Mouse (Mus musculus): ENCODE measurements at regions not wholly inside any gene's neighbourhood (a gene's known extent, or its start where the extent isn't known, plus 50 kb on each side); places are given as distances from the start of the nearest gene placed in this dataset.

DNA sequence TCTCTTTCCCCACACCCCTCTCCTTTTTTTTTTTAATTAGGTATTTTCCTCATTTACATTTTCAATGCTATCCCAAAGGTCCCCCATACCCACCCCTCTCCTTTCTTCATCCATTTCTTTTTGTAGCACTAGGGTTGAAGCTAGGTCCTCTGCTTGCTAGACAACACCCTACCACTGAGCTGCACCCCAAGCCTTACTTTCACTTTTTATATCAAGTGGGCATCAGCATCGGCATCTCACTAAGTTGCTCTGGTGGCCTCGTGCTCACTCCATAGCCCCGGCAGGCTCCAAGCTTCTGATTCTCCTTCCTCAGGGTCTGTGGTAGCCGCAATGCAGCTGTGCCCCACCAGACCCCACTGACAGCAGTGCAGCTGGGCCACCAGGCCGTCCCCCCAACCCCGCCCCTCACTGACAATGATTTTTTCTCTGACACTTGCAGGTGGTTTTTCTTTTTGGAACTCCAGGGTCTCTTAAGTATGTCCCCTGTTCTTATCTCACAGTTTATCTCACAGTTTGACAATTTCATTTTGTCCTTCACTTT is 77.5 kb downstream of the Nufip1 start:
- no peak for DNase-seq (ENCODE audit: low spot score in 2 of 2)

DNA sequence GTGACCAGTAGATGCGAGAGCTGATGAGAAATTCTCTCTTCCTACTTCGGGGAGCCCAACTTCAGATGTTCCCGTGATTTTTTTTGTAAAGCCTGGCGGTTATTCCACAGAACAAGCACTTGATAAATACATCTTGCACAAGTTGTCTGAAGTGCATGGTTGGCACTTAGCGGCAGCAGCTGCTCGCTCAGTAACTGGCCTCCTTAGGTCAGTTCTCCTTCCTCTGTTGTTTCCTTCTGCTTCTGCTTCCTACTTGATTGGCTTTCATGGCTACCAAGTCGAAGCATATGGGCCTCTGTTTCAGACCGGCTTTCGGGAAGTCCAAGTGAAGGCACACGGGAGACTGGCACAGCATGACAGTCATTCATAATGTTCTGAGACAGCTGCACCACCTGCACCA is 84.6 kb downstream of the Nufip1 start:
- DNase-seq (ENCODE audit: low spot score in 2 of 2): peak; percentile 7 to 21

DNA sequence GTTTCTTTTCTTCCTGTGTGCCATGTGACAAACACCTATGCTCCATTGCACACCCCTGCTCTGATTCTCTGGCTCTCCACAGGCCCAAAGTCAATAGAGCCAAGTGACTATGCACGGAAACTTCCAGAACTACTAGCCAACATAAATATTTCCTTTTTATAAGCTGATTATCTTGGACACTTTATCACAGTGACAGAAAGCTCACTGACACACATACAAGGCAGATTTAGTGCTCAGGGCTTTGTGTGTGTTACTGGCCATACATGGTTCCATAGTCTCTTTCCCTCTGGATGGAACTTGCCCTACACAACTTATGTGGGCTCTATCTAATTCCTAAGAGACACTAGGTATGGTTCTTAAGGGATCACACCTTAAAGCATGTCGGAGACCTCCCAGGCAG is 86.7 kb downstream of the Nufip1 start:
- DNase-seq (ENCODE audit: low spot score in 2 of 2): no peak

DNA sequence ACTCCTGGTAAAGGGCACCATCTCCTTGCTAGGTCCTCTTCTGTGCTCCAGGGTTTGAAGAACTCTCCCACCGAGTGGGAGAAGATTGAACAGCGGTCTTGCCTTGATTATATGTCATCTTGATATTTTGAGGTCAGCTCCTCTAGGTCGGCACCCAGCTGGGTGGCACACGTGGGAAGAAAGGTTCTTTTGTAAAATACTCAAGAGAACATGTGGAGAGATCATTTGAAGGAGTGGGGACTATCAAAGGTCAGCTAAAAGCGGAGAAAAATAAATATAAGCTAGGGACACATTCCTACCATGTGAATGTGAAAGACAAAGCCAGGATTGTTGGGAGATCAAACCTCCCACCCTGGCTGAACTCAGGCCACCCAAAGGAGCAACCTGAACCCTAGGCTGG is 87.7 kb downstream of the Nufip1 start:
- no peak for DNase-seq (ENCODE audit: low spot score in 2 of 2)

DNA sequence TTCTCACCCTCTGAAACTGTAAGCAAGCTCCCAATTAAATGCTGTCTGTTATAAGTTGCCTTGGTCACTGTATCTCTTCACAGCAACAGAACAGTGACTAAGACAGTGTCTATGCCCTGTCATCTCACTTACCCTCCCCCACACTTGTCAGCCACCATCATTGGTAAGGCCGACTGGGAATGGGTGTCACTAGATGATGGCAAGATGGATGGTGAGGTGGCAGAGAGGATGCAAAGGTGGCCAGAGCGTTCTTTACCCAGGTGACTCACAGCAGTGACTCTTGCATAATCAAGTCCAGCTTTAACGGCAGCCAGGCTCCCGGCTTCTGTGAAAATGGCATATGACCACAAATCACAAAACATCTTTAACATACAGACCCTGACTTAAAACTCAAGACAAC is 91.9 kb downstream of the Nufip1 start:
- no peak for DNase-seq (ENCODE audit: low spot score in 2 of 2)

DNA sequence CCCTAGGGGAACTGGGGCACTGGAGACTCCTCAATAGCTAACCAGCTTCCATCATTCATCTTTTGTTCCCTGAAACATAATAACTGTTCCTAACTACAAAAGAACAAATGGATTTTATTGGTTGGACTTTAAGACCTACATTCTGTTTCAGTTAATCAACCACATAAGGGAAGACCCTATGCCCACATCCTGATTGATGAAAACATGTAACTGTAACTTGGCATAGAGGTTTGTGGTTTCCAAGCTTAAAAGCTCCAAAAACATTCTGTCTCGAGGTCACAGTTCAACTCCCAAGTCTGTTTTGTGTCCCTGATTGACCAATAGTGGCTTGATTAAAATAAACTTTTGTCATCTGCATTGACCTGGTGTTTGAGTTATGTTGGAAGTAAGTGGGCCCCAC is 92.4 kb downstream of the Nufip1 start:
- no peak for DNase-seq (ENCODE audit: low spot score in 2 of 2)

DNA sequence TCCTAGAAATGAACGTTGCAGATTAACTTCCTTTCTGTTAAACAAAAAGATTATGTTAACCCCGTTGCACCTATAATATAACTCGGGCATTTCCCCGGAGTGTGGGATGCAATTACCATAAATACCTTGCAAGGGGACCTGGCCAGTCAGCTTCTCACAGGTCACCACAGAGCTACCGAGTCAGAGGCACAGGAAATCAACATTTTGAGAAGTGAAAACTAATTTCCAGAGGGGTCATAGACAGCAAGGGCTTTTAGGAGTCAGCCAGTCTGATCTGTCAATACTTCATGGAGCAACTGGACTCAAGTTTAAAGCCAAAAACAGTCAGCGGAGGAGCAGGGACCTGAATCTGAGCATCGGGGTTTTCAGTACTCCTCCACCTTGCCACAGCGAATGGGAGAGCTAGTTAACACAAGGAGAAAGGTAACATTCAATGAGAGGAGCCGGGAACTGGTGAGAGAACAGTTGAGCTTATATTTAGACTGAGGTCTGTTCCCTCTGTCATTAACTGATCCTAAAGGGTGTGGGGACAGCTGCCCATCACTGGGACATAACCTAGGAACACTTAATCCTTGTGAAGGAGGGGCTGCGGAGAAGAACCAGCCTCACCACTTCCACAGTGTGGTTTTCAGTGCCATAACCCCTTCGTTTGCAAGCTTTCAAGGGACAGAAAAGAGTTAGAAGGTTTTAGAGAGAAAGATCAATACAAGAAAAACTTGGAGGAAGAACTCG is 105.9 kb downstream of the Nufip1 start:
- DNase-seq (ENCODE audit: low spot score in 2 of 2): no peak

DNA sequence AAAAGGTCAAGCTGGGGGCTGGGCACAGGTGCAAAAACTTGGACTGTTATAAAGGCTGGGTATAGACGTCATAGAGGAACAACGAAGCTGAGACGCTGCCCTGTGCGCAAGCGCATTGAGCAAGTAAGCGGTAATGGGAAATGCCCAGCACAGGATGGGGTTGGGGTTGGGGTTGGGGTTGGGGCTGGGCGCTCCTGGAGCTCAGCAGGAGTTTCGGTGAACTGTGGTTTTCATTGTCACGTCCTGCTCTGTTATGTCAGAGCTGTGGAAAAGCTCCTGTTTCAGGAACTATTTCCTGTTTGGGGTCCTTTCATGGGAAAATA is 106.4 kb downstream of the Nufip1 start:
- DNase-seq (ENCODE audit: low spot score in 2 of 2): no peak

DNA sequence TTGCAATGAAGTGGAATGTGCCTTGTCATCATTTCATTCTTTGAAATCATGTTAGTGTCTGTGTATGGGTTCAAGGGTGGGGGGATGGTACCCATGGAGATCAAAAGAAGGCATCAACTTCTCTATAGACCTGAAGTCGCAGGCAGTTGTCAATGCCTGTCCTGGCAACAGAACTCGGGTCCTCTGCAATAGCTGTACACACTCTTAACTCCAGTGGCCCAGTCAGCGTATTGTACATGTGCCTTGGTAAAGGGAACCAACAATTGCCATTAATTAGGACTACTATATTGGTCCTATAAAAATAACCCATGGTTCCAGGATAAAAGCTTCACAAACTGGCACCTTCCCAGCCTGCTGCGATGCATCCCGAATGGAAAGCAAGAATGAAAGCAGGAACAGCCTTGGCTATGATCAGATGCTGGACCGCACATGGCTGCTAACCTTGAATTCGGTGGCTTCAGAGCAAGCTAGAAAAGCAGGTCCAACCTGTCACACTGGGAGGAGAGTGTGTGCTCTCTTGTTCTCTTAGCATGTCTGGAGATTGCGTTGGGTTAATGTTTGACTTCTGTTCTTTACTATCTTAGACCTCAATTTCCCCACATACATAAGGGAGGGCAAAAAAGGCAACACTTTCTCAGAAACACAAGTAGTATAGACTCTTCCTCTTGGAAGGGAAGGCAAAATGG is 107.0 kb downstream of the Nufip1 start:
- no peak for DNase-seq (ENCODE audit: low spot score in 2 of 2)

DNA sequence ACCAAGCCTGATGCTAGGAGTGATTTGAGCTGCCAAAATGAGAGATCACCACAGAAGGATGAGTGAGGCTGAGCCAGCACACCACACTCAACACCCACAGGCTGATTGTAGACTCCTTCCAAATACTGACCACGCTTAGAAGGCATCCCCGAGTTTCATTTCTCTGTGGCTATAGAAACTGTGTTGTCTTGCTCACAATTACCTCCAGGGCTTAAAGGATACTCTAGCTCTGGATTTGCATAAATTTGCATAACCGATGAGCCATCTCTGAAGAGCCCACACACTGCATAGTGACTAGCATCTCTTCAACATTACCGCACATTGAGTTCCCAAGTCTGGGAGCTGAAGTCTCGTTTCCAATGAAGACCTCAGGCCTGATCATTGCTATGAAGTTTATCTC is 110.3 kb downstream of the Nufip1 start:
- DNase-seq (ENCODE audit: low spot score in 2 of 2): no peak

DNA sequence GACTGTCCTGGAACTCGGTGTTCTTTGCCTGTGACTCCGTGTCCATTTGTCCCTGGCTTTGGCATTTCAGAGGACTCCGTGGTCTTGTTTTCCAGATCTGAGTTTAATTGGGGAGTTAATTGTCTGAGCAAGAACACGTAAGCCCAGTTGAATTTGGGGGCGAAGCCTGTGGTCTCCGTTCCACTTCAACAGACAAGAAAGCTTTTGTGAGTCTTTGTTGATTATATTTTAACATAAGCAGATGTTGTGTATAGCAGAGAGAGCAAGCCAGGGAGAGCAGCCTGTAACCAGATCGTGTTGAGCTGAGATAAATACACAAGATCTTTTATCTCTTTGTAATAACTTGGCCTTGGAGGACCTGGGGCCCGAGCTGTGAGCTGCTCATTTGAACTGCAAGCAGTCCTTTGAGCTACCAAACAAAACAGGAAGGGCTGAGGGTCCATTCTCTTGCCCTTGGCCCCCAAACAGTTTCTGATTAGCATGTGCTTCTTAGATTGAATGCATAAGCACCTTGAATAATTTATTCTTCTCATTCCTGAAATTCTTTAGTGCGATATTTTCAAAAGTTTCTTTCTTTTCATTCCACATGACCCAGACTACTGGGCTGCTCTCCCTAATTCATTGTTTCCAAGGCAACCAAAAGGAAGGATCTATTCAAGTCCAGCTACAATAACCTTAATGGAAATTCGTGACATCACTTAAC is 111.1 kb downstream of the Nufip1 start:
- DNase-seq (ENCODE audit: low spot score in 2 of 2): no peak

DNA sequence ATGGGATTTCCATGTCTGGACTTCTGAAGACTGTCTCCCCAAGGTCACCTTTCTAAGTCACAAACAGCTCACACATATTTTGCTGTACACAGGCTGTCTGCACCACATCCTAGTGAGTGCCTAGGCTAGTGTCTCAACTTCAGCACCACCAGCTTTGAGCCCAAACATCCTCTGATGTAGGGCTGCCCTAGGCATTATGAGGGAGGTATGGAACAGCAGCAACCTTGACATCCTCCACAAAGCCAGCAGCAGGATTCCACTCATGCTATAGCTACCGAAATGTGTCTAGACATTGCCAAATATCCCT is 111.6 kb downstream of the Nufip1 start:
- no peak for DNase-seq (ENCODE audit: low spot score in 2 of 2)

DNA sequence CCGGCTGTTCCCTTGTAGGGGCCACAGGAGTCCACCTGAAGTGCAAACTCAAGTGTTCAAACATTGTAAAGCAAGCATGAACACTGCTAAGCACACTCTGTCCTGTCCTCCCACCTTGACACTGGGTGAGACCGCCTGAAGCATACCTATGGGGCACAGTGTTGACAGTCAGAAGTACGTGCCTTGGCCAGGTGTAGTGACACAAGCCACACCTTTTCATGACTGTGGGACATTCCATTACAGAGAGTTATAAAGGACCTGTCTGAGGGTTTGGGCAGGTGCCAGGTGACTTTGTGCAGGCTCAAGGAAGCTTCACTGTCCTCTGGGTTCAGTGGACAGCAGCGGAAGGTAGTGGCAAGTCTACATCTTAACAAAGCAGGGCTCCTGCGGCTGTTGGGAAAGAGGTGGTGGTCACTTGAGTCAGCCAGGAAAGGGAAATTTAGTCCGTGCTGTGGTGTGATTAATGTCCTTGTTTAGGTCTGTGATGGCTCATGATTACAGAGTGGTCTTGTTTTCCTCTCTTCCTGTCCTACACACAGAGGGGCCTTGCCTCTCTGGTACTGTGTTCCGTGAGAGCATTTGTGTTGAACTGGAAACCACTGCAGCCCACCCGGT is 112.5 kb downstream of the Nufip1 start:
- DNase-seq (ENCODE audit: low spot score in 2 of 2): no peak

DNA sequence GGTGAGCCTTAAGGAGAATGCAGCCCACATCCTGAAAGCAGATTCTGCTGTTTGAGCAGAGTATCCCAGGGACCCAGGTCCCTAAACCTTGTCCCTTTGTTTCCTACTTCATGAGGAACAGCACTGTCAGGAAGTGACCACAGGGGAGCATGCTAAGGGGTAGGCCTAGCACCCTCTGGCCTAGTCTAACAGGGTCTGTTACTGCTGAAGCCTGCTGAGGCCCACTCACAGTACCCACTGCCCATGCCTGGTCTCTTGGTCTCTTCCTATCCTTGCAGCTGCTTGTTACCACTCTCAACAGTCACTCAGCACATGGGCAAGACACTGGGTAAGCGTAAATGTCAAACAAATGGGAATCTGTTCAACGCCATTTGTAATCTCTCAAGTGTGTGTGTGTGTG is 113.2 kb downstream of the Nufip1 start:
- DNase-seq (ENCODE audit: low spot score in 2 of 2): no peak

DNA sequence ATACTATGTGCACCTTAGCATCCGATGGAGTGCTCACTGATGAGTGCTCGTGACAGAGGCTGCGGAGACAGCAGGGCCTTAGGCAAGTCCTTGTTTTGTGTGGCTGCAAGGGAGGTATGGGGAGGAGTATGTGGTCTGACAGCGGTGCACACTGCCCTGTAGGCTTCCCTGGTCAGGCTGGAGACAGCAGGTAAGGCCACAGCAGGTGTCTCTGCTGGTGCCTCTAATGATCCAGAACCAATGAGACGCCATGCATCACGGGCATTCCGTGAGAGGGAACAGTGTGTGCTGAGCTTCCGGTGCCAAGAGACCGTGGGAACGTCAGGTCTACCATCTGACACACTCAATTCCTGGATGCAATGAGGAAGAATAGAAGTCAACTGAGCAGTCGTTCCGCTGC is 114.8 kb downstream of the Nufip1 start:
- no peak for DNase-seq (ENCODE audit: low spot score in 2 of 2)

DNA sequence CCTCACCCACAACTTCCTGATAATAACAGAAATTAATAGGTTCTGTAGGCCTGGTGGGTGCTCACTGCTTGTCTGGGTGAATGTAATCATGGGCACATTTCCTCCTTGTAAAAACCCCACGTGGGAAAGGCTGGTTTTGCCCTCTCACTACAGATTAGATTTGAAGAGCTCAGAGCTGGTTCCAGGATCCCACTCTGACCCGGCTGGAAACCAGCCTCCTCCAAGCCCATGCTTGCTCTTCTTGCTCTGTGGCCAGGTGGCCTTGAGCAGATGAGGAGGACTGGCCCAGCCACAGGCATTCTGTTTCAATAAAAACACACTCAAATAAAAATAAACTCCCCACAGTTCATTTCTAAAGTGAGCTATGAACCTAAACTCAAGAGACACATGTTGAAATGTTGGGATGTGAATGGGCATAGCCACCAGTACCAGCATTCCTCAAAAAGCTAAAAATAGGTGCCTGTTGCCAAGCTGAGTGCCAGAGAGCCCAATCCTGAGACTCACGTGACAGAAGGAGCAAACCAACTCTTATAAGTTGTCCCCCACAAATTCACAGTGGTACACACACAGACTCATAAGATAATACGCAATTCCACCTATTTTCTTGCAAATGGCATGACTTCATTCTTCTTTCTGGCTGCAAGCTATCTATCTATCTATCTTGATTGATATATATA is 116.1 kb downstream of the Nufip1 start:
- DNase-seq (ENCODE audit: low spot score in 2 of 2): no peak

DNA sequence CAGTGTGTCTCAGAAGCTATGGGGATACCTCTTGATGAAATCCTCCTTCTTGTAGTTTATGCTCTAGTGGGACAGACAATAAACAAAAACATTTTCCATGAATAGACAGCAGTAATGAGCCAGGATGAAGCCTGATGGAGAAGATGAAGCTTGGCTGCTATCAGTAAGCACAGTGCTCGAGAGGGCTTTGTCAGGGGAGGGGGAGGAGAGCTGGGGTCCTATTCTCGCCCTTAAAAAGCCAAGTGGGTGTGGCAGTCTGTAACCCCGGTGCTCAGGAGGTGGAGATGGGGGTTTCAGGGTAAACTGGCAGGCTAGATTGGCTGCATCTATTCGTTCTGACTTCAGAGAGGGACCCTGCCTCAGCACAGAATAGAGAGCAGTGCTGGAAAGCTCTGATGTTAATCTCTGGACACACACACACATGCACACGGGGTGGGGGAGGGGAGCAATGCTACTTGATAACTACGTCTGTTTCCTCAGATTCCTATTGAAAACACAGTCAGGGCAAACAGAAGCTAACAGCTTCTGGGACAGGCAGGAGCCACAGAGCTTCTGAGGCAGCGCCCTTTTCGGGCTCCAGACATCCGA is 118.4 kb downstream of the Nufip1 start:
- DNase-seq (ENCODE audit: low spot score in 2 of 2): no peak

DNA sequence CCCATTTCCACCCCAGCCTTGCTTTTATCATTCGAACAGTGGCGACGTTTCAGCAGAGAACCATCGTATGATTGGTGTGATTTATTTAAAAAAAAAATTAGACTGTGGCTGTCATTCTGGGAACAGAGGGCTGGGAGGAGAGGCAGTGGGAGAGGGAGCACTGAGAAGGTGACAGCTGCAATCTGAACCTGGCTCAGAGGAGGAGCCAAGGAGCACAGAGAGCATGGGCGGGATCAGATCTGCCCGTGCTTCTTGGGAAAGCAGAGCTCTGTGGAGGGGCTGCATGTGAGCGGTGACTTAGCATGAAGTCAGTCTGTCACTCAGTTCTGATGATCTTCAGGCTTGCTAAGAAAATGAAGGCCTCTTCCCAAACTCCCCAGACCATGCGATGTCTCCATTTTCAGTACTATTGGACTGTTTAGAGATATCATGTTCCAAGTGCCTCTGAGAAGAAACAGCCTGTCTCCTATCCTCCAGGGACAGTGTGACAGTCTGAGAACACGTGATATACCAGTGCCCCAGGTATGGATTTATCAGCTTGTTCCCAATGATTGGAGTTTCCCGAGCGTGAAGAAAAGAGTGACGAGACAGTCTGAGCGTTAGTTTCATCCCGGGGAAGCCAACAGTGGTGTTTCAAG is 129.3 kb downstream of the Nufip1 start:
- no peak for DNase-seq (ENCODE audit: low spot score in 2 of 2)

DNA sequence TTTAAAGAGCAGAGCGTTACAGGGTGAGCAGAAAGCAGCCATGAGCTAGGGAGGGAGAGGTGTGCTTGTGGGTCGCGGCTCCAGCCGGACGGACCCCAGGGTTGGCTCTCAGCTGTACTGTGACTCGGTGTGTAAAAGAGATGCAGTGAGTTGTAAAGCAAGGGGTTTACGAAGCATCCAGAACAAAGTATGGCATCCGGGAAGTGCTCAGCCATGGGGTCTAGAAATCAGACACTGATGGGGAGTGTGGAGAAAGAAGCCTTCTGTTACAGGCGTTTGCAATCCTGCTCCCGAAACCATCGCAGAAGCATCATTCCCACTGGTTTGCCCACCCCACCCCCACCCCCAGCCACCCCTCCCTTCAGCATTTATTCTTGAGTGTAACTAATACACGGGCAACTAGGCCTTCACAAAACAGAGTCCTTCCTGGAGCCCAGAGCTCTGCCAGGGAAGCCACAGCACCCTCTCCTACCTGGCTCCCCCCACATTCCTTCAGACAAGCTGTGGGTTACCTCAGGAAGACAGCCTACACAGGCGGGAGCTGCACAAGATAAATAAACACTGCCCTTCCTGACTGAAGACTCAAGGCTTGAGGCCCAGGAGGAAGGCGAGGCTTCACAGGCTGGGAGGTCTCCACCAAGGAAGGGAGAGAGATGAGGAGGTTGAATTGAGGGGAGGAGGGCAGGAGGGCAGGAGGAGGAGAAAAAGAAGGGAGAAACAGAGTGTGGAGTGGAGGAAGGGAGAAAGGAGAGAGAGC is 133.1 kb downstream of the Nufip1 start:
- DNase-seq (ENCODE audit: low spot score in 2 of 2): no peak

DNA sequence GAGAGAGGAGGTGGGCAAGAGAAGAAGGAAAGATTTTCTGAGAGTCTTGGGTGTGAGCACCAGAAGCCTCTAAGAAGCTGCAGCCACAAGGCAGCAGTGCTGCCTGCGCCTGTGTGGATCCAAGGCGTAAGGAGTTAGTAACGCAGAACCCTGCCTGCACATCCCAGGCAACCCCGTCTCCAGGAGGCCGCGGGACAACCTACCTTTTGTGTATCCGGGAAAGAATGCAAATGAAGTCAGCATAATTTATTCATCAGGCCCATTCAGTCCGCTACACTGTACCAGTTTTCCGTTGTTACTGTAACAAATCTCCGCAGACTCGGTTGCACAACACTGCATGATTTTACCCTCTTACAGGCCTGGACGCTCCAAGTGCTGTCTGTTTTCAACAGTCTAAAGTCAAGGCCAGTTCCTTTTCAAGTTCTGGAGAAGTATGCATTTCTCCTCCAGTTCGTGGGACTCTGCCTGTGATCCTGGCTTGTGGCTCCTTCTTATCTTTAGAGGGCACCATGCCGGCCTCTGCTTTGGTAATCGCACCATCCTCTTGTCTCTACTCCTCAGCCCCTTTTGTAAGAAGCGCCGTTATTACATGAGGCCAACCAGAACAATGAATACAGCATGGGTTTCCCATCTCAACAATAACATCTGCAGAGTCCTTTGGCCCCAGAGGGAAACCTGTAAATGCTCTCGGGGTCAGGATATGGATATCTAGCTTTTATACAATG is 133.8 kb downstream of the Nufip1 start:
- DNase-seq (ENCODE audit: low spot score in 2 of 2): no peak
